Mouse (Mus musculus): ENCODE data around the gene Lta.
"Not testable (repeated sequence)": the region's sequence is repeated elsewhere in the genome, so short reads cannot be mapped to it uniquely, and the experiment has no call there.

Gene Lta

GRCm38 (mm10) chr17:35239700-35240099 is 34.5 kb upstream of the Lta start:
- no peak for DNase-seq (ENCODE audit: low spot score)

GRCm38 (mm10) chr17:35237504-35237903 is 32.4 kb upstream of the Lta start:
- no peak for DNase-seq (ENCODE audit: low spot score)

- DNase-seq (ENCODE audit: low spot score): no peak
Measured at GRCm38 (mm10) chr17:35236996-35237395, 31.8 kb upstream of the Lta start.

GRCm38 (mm10) chr17:35236390-35236746 is 31.2 kb upstream of the Lta start:
- peak; percentile 96 for DNase-seq (ENCODE audit: low spot score)

- DNase-seq (ENCODE audit: low spot score): peak; percentile 97
Measured at GRCm38 (mm10) chr17:35235614-35236389, 30.7 kb upstream of the Lta start, which contains the start of gene Nfkbil1. Nfkbil1 (minus strand) TSS chr17:35235792.

GRCm38 (mm10) chr17:35234903-35235302 is 29.8 kb upstream of the Lta start:
- peak; percentile 64 for DNase-seq (ENCODE audit: low spot score)

GRCm38 (mm10) chr17:35234090-35234489 is 28.9 kb upstream of the Lta start:
- not testable (repeated sequence) for DNase-seq (ENCODE audit: low spot score)

GRCm38 (mm10) chr17:35233114-35233980 is 28.2 kb upstream of the Lta start, which contains the start of gene Atp6v1g2:
Atp6v1g2 (plus strand) TSS chr17:35233660.
- peak; percentile 57 for DNase-seq (ENCODE audit: low spot score)

GRCm38 (mm10) chr17:35232659-35233058 is 27.5 kb upstream of the Lta start:
- no peak for DNase-seq (ENCODE audit: low spot score)

- DNase-seq (ENCODE audit: low spot score): peak; percentile 89
Measured at GRCm38 (mm10) chr17:35232043-35232442, 26.9 kb upstream of the Lta start.

GRCm38 (mm10) chr17:35231022-35231421 is 25.9 kb upstream of the Lta start:
- no peak for DNase-seq (ENCODE audit: low spot score)

GRCm38 (mm10) chr17:35226561-35227046 is 21.5 kb upstream of the Lta start:
- DNase-seq (ENCODE audit: low spot score): no peak

- DNase-seq (ENCODE audit: low spot score): no peak
Measured at GRCm38 (mm10) chr17:35225456-35225855, 20.3 kb upstream of the Lta start.

- DNase-seq (ENCODE audit: low spot score): no peak
Measured at GRCm38 (mm10) chr17:35224641-35225040, 19.5 kb upstream of the Lta start.

GRCm38 (mm10) chr17:35222299-35222698 is 17.1 kb upstream of the Lta start:
- no peak for DNase-seq (ENCODE audit: low spot score)

- DNase-seq (ENCODE audit: low spot score): no peak
Measured at GRCm38 (mm10) chr17:35220156-35220952, 15.2 kb upstream of the Lta start, which contains the start of gene Gm16181. Gm16181 (plus strand) TSS chr17:35220834.

- no peak for DNase-seq (ENCODE audit: low spot score)
Measured at GRCm38 (mm10) chr17:35219601-35220041, 14.5 kb upstream of the Lta start.

GRCm38 (mm10) chr17:35218516-35219193 is 13.5 kb upstream of the Lta start:
- no peak for DNase-seq (ENCODE audit: low spot score)

- DNase-seq (ENCODE audit: low spot score): no peak
Measured at GRCm38 (mm10) chr17:35213071-35213470, 7.9 kb upstream of the Lta start.

- no peak for DNase-seq (ENCODE audit: low spot score)
Measured at GRCm38 (mm10) chr17:35210593-35210992, 5.4 kb upstream of the Lta start.
